Mouse (Mus musculus) midbrain, postnatal 0 days (tissue): ENCODE results near the gene C1qtnf4. TPM values are rescaled to one million over a fixed set of nuclear protein-coding genes. Genes with fewer than 3 reads are reported as not detected.

Experiments
- ATAC-seq: fragments of 200-750 bp; cut with Nextera tagmentation; 2 replicates; pipeline ENCODE4 v1.8.0; 2017; ENCODE audit warnings: moderate number of reproducible peaks, mild to moderate bottlenecking, moderate TSS enrichment, moderate library complexity; ENCODE audit not compliant: low FRiP score
- DNase-seq: peaks from one replicate; pipeline ENCODE4 v3.0.0-alpha.2; 2015; ENCODE audit warnings: low spot score
- H3K27ac ChIP-seq: fragments of 300-500 bp; sonication (generic); 2 replicates; pipeline ENCODE4 v1.5.1; 2014; ENCODE audit warnings: low read depth, mild to moderate bottlenecking, low read length, mixed read lengths
- H3K27me3 ChIP-seq: fragments of 300-500 bp; sonication (generic); 2 replicates; pipeline ENCODE4 v1.6.1; 2014; ENCODE audit warnings: low read length, control low read depth, mixed read lengths; ENCODE audit not compliant: insufficient read depth
- H3K36me3 ChIP-seq: fragments of 300-500 bp; sonication (generic); 2 replicates; pipeline ENCODE4 v1.6.1; 2014; ENCODE audit warnings: low read length, control low read depth, mixed read lengths; ENCODE audit not compliant: insufficient read depth
- H3K4me1 ChIP-seq: fragments of 300-500 bp; sonication (generic); 2 replicates; pipeline ENCODE4 v1.6.1; 2014; ENCODE audit warnings: mild to moderate bottlenecking, control low read depth, antibody characterized with exemption, low read length, mixed read lengths; ENCODE audit not compliant: insufficient read depth
- H3K4me2 ChIP-seq: fragments of 300-500 bp; sonication (generic); 2 replicates; pipeline ENCODE4 v1.6.1; 2014; ENCODE audit warnings: low read depth, mild to moderate bottlenecking, low read length, mixed read lengths; ENCODE audit not compliant: poor library complexity, severe bottlenecking
- H3K4me3 ChIP-seq: fragments of 300-500 bp; sonication (generic); 2 replicates; pipeline ENCODE4 v1.5.1; 2014; ENCODE audit warnings: low read depth, mild to moderate bottlenecking, low read length, moderate library complexity
- H3K9ac ChIP-seq: fragments of 300-500 bp; sonication (generic); replicated peaks from 2 replicates; pipeline ENCODE4 v1.6.1; 2014; ENCODE audit warnings: mild to moderate bottlenecking, low read length, moderate library complexity, mixed read lengths; ENCODE audit not compliant: poor library complexity, severe bottlenecking
- H3K9me3 ChIP-seq: fragments of 300-500 bp; sonication (generic); 2 replicates; pipeline ENCODE4 v1.6.1; 2016; ENCODE audit warnings: low read length, control low read depth
- CTCF ChIP-seq: IDR thresholded peaks from 2 replicates; pipeline ENCODE4 v1.5.1; 2016; ENCODE audit warnings: antibody characterized with exemption, mild to moderate bottlenecking
- WGBS: fragments of 180-500 bp; shearing (Covaris S2); extraction: QIAGEN DNeasy Blood & Tissue Kit; methylation state at CpG from one replicate; pipeline ENCODE4 v1.1.7; 2014; 5-methylcytosine and 5-hydroxymethylcytosine counted together
- polyA plus RNA-seq: library from polyadenylated mRNA; unstranded; fragments of >200 nt; fragmentation: Nextera tagmentation; extraction: Ambion mirVana; gene quantifications from 2 replicates; pipeline ENCODE4 v1.2.1, GENCODE M21; 2015
- total RNA-seq: library from RNA; depleted of rRNA; stranded (reverse); fragments of >200 nt; gene quantifications from 2 replicates; pipeline ENCODE4 v1.2.3, GENCODE M21; 2014; rRNA removed

Gene C1qtnf4
- total RNA-seq (488 and 629 TPM in 2 replicates), polyA plus RNA-seq (245 and 271 TPM in 2 replicates)

DNA sequence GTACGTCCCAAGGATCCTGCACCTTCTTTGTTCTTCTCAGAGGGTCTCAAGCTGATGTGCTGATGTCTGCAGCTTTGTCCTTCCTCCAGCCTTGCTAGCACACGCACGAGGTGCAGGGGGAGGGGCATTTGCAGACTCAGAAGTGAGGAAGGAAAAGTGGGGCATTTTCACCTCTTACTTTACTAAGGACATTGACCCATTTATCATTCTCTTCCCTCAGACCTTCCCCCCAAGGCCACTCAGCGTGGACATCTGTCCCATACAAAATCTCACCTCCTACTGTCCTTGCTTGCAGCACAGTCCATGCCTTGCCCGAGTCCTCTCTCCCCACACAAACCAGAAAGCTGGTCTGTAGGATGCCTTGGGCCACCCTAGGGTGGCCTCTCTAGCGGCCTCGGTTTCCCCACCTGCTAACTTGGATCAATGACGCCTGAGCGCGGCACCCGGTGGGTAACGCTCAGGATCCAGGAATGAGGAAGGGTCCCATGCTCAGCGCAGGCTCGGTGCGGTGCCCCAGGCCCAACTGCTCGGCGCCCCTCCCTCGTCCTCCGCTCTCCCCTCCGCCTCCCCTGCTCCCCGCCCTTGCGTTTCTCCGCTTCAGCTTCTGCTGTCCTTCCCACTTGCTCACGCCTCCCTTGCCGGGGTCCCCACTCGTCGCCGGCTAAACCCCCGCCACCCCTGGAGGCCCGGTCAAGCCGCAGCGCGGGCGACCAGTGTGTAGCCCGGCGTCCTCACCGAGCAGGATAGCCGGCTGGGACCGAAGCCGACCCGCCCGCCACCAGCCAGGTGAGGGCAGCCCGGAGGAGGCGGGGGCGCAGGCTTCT is at the start of gene C1qtnf4:
Gene C1qtnf4 (plus strand): TSS at position 643 of the 824 bp plus-strand sequence.
- Histone ChIP-seq H3K27ac (peak within 1 kb of the TSS; percentile 94), H3K4me3 (peak within 1 kb of the TSS; percentile 68), H3K4me1 (peaks cover 11% of the 10 kb centered on the region), H3K9ac (peak within 1 kb of the TSS; percentile 89), H3K4me2 (peak within 1 kb of the TSS; percentile 79), H3K27me3 (no peaks in the 10 kb centered on the region), H3K9me3 (no peaks in the 10 kb centered on the region), H3K36me3 (peaks cover 2% of the 10 kb centered on the region; the same call in 1 of the 2 replicates)
- no peak for TF ChIP-seq CTCF
- DNase-seq (peak; percentile 63), ATAC-seq (peak; percentile 77)
- WGBS, result under 1% methylated on average over 45 of the region's 45 CpGs

- no peaks in the 10 kb centered on the region for H3K4me1 ChIP-seq
- no peak for TF ChIP-seq CTCF
- no peak overlapping the region for H3K27ac ChIP-seq
- H3K4me3 ChIP-seq, result no peak overlapping the region
- no peak overlapping the region for H3K4me2 ChIP-seq
- no peak for ATAC-seq
- no peak for DNase-seq
- H3K27me3 ChIP-seq, result no peaks in the 10 kb centered on the region
- no peak overlapping the region for H3K9ac ChIP-seq
- 93% methylated on average over 2 of the region's 2 CpGs for WGBS
- H3K36me3 ChIP-seq, result no peaks in the 10 kb centered on the region
- H3K9me3 ChIP-seq, result no peaks in the 10 kb centered on the region
Observed at GRCm38 (mm10) chr2:90838621-90839020, 47.0 kb upstream of the C1qtnf4 start.

- H3K4me3 ChIP-seq, result no peak overlapping the region
- no peak overlapping the region for H3K27ac ChIP-seq
- no peaks in the 10 kb centered on the region for H3K36me3 ChIP-seq
- no peaks in the 10 kb centered on the region for H3K27me3 ChIP-seq
- 76% methylated on average over 1 of the region's 1 CpGs for WGBS
- no peak for TF ChIP-seq CTCF
- DNase-seq, result no peak
- no peak overlapping the region for H3K4me2 ChIP-seq
- ATAC-seq, result no peak
- H3K9ac ChIP-seq, result no peak overlapping the region
- H3K9me3 ChIP-seq, result no peaks in the 10 kb centered on the region
- 0 out of 2 replicates have a peak, but pooled peaks cover 7% of the 10 kb centered on the region for H3K4me1 ChIP-seq
Observed at GRCm38 (mm10) chr2:90843666-90844065, 42.0 kb upstream of the C1qtnf4 start.

- H3K9me3 ChIP-seq, result no peaks in the 10 kb centered on the region
- DNase-seq (no peak), ATAC-seq (no peak)
- H3K27ac ChIP-seq, result no peak overlapping the region
- H3K9ac ChIP-seq, result no peak overlapping the region
- WGBS, result 76% methylated on average over 5 of the region's 5 CpGs
- no peak overlapping the region for H3K4me3 ChIP-seq
- no peak overlapping the region for H3K4me2 ChIP-seq
- H3K36me3 ChIP-seq, result no peaks in the 10 kb centered on the region
- 0 out of 2 replicates have a peak, but pooled peaks cover 7% of the 10 kb centered on the region for H3K4me1 ChIP-seq
- H3K27me3 ChIP-seq, result no peaks in the 10 kb centered on the region
- no peak for TF ChIP-seq CTCF
Observed at GRCm38 (mm10) chr2:90844262-90844661, 41.4 kb upstream of the C1qtnf4 start.

DNA sequence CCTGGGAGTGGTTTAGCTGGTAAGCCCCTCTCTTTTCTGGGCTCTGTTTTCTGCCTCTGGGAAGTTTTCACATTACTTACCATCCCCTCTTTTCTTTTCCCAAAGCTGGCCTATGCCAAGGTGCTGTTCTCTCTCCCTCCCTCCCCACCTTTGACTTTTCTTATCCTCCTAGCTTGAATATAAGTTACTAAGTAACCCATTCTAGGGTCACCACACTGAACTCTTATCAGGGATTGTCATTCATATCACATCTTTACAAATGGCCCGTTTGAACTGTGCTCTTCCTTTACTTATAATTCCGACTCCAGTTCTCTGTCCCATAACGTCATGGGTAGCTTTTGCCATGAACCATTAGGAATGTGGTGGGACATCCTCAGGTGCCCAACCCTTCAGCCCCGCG is 40.4 kb upstream of the C1qtnf4 start:
- ATAC-seq, result no peak
- WGBS, result 87% methylated on average over 5 of the region's 5 CpGs

GRCm38 (mm10) chr2:90846171-90846570 is 39.5 kb upstream of the C1qtnf4 start:
- no peaks in the 10 kb centered on the region for H3K36me3 ChIP-seq
- H3K4me2 ChIP-seq, result peak overlapping the region; percentile 63
- H3K9me3 ChIP-seq, result no peaks in the 10 kb centered on the region
- WGBS, result 42% methylated on average over 6 of the region's 6 CpGs
- DNase-seq (no peak), ATAC-seq (no peak)
- no peak for TF ChIP-seq CTCF
- H3K4me1 ChIP-seq, result 0 out of 2 replicates have a peak, but pooled peaks cover 7% of the 10 kb centered on the region
- peak overlapping the region; percentile 97 for H3K27ac ChIP-seq
- peak overlapping the region; percentile 87; the same call in 1 of the 2 replicates for H3K4me3 ChIP-seq
- H3K9ac ChIP-seq, result peak overlapping the region; percentile 92; the same call in 1 of the 2 replicates
- no peaks in the 10 kb centered on the region for H3K27me3 ChIP-seq

More for the DNA sequence above, 40.4 kb upstream of the C1qtnf4 start:
- no peaks in the 10 kb centered on the region for H3K9me3 ChIP-seq
- H3K4me1 ChIP-seq, result 0 out of 2 replicates have a peak, but pooled peaks cover 7% of the 10 kb centered on the region
- TF ChIP-seq CTCF, result no peak
- no peak overlapping the region for H3K4me3 ChIP-seq
- H3K9ac ChIP-seq, result no peak overlapping the region
- H3K36me3 ChIP-seq, result no peaks in the 10 kb centered on the region
- no peak for DNase-seq
- no peaks in the 10 kb centered on the region for H3K27me3 ChIP-seq
- no peak overlapping the region for H3K4me2 ChIP-seq
- H3K27ac ChIP-seq, result no peak overlapping the region
